Mouse (Mus musculus) CH12.LX (cell line): ENCODE data around the gene Paf1. TPM values are rescaled to one million over a fixed set of nuclear protein-coding genes. Genes with fewer than 3 reads are reported as not detected.
A peak's percentile ranks its signal among the peaks of the same experiment; 100 is the strongest.

ENCODE experiments used
- DNase-seq: peaks from one replicate; pipeline ENCODE4 v3.0.0-alpha.2; 2013; ENCODE audit errors: extremely low read depth
- H3K27ac ChIP-seq: 2 replicates; pipeline ENCODE4 v1.5.1; 2012; ENCODE audit warnings: low read depth, mild to moderate bottlenecking, control low read depth, moderate library complexity; ENCODE audit not compliant: insufficient read depth
- H3K27me3 ChIP-seq: replicated peaks from 2 replicates; pipeline ENCODE3; 2012; ENCODE audit warnings: inconsistent platforms
- H3K36me3 ChIP-seq, 2 experiments: replicated peaks in 1 of 2; 2 replicates each; pipeline versions ENCODE3 to v1.6.1; 2012; ENCODE audit warnings: inconsistent platforms in 1 of 2, low read length in 1 of 2, mild to moderate bottlenecking in 1 of 2, mixed read lengths in 1 of 2, moderate library complexity in 1 of 2; ENCODE audit not compliant: control insufficient read depth in 1 of 2, insufficient read depth in 1 of 2
- H3K4me1 ChIP-seq, 2 experiments: 2 replicates each; pipeline ENCODE4 v1.6.1; 2012; ENCODE audit warnings: inconsistent platforms in 1 of 2, moderate library complexity in 1 of 2; ENCODE audit not compliant: insufficient read depth in 2 of 2, control insufficient read depth in 1 of 2
- H3K4me2 ChIP-seq: 2 replicates; pipeline ENCODE4 v1.6.1; 2012; ENCODE audit warnings: low read depth, mild to moderate bottlenecking, control low read depth; ENCODE audit not compliant: poor library complexity, insufficient read depth, severe bottlenecking
- H3K4me3 ChIP-seq, 3 experiments: fragments of 150-350 bp in 1 of 3; sonication (generic) in 1 of 3; replicated peaks in 1 of 3; 2 replicates each; pipeline versions ENCODE3 to v1.5.1; 2011 to 2012; ENCODE audit warnings: low read depth in 2 of 3, low read length in 2 of 3, mild to moderate bottlenecking in 2 of 3, moderate library complexity in 2 of 3, control low read depth in 1 of 3, improper control_type of control experiment in 1 of 3, inconsistent platforms in 1 of 3, mixed read lengths in 1 of 3; ENCODE audit not compliant: poor library complexity in 1 of 3
- H3K79me2 ChIP-seq: replicated peaks from 2 replicates; pipeline ENCODE4 v1.6.1; 2012; ENCODE audit warnings: mild to moderate bottlenecking, moderate library complexity; ENCODE audit not compliant: control insufficient read depth, poor library complexity, insufficient read depth, severe bottlenecking; ENCODE audit errors: extremely low read depth
- H3K9ac ChIP-seq: 2 replicates; pipeline ENCODE4 v1.6.1; 2012; ENCODE audit warnings: low read depth, mild to moderate bottlenecking, control low read depth, moderate library complexity; ENCODE audit not compliant: insufficient read depth
- H3K9me3 ChIP-seq: replicated peaks from 2 replicates; pipeline ENCODE3; 2012; ENCODE audit warnings: low read length, inconsistent platforms, mixed read lengths
- BHLHE40 ChIP-seq: IDR thresholded peaks from 2 replicates; pipeline ENCODE4 v1.6.1; 2011; ENCODE audit warnings: mild to moderate bottlenecking, low read depth, low read length, improper control_type of control experiment
- CHD1 ChIP-seq: IDR thresholded peaks from 2 replicates; pipeline ENCODE4 v1.6.1; 2012; ENCODE audit warnings: low read depth, low read length, improper control_type of control experiment, inconsistent platforms
- CHD2 ChIP-seq: IDR thresholded peaks from 2 replicates; pipeline ENCODE4 v1.6.1; 2011; ENCODE audit warnings: low read length, improper control_type of control experiment
- ELF1 ChIP-seq: IDR thresholded peaks from 2 replicates; pipeline ENCODE4 v1.6.1; 2014; ENCODE audit warnings: low read depth, mild to moderate bottlenecking, inconsistent platforms, low read length, improper control_type of control experiment
- EP300 ChIP-seq: IDR thresholded peaks from 2 replicates; pipeline ENCODE4 v1.6.1; 2011; ENCODE audit warnings: low read length, improper control_type of control experiment
- JUN ChIP-seq: IDR thresholded peaks from 2 replicates; pipeline ENCODE4 v1.6.1; 2011; ENCODE audit warnings: low read depth, mild to moderate bottlenecking, low read length, improper control_type of control experiment, moderate library complexity; ENCODE audit not compliant: insufficient read depth
- JUND ChIP-seq: conservative IDR thresholded peaks from 2 replicates; pipeline ENCODE4 v1.6.1; 2011; ENCODE audit warnings: low read depth, low read length, improper control_type of control experiment
- MAFK ChIP-seq: IDR thresholded peaks from 2 replicates; pipeline ENCODE4 v1.6.1; 2011; ENCODE audit warnings: low read length, improper control_type of control experiment; ENCODE audit not compliant: insufficient replicate concordance
- MAZ ChIP-seq: IDR thresholded peaks from 2 replicates; pipeline ENCODE4 v1.6.1; 2012; ENCODE audit warnings: low read depth, mild to moderate bottlenecking, inconsistent platforms, low read length, improper control_type of control experiment, moderate library complexity
- NELFE ChIP-seq: IDR thresholded peaks from 2 replicates; pipeline ENCODE4 v1.6.1; 2011; ENCODE audit warnings: low read depth, low read length, improper control_type of control experiment
- NRF1 ChIP-seq: IDR thresholded peaks from 2 replicates; pipeline ENCODE4 v1.6.1; 2014; ENCODE audit warnings: low read depth, mild to moderate bottlenecking, inconsistent platforms, low read length, improper control_type of control experiment, moderate library complexity
- SMC3 ChIP-seq: IDR thresholded peaks from 2 replicates; pipeline ENCODE4 v1.6.1; 2011; ENCODE audit warnings: low read depth, low read length, improper control_type of control experiment
- TBP ChIP-seq: conservative IDR thresholded peaks from 2 replicates; pipeline ENCODE4 v1.6.1; 2011; ENCODE audit warnings: low read depth, low read length, improper control_type of control experiment
- USF1 ChIP-seq: IDR thresholded peaks from 2 replicates; pipeline ENCODE4 v1.6.1; 2014; ENCODE audit warnings: low read depth, mild to moderate bottlenecking, inconsistent platforms, low read length, improper control_type of control experiment
- ZC3H11A ChIP-seq: IDR thresholded peaks from 2 replicates; pipeline ENCODE4 v1.6.1; 2012; ENCODE audit warnings: low read depth, mild to moderate bottlenecking, inconsistent platforms, low read length, improper control_type of control experiment
- ZKSCAN1 ChIP-seq: IDR thresholded peaks from 2 replicates; pipeline ENCODE4 v1.6.1; 2012; ENCODE audit warnings: low read depth, inconsistent platforms, low read length, improper control_type of control experiment, borderline replicate concordance
- ZMIZ1 ChIP-seq: IDR thresholded peaks from 2 replicates; pipeline ENCODE4 v1.6.1; 2012; ENCODE audit warnings: low read depth, mild to moderate bottlenecking, inconsistent platforms, low read length, improper control_type of control experiment
- ZNF384 ChIP-seq: IDR thresholded peaks from 2 replicates; pipeline ENCODE4 v1.6.1; 2012; ENCODE audit warnings: low read depth, low read length, improper control_type of control experiment, inconsistent platforms
- dilution Hi-C: fragments of 300-500 bp; cut with MboI; formaldehyde crosslinking; loops from 2 replicates; pipeline ENCODE4 v1.14.3; 2020; ENCODE audit warnings: low sequenced_read_pairs; ENCODE audit not compliant: extremely low pct_unique_long_range_greater_than_20kb, extremely low pct_ligation_motif_present
- in situ Hi-C: fragments of 300-500 bp; cut with MboI; formaldehyde crosslinking; loops from 3 replicates; pipeline ENCODE4 v1.14.3; 2019; ENCODE audit warnings: low sequenced_read_pairs, low pct_ligation_motif_present, low pct_unique_long_range_greater_than_20kb, mixed read lengths
- polyA plus RNA-seq: library from polyadenylated mRNA; unstranded; fragments of >175 nt; gene quantifications from 2 replicates; pipeline ENCODE4 v1.2.1, GENCODE M21; 2012; ENCODE audit warnings: low read depth; ENCODE audit not compliant: insufficient read length
- total RNA-seq, 2 experiments: library from RNA; depleted of rRNA; stranded (reverse); fragments of 300-350 nt in 1 of 2; fragments of >200 nt in 1 of 2; gene quantifications; 2 replicates each; pipeline ENCODE4 v1.2.3; 2012 to 2014

Paf1 gene
- total and polyA plus RNA-seq, 3 experiments, result 42.2 to 105 (median 45.9) TPM

DNA sequence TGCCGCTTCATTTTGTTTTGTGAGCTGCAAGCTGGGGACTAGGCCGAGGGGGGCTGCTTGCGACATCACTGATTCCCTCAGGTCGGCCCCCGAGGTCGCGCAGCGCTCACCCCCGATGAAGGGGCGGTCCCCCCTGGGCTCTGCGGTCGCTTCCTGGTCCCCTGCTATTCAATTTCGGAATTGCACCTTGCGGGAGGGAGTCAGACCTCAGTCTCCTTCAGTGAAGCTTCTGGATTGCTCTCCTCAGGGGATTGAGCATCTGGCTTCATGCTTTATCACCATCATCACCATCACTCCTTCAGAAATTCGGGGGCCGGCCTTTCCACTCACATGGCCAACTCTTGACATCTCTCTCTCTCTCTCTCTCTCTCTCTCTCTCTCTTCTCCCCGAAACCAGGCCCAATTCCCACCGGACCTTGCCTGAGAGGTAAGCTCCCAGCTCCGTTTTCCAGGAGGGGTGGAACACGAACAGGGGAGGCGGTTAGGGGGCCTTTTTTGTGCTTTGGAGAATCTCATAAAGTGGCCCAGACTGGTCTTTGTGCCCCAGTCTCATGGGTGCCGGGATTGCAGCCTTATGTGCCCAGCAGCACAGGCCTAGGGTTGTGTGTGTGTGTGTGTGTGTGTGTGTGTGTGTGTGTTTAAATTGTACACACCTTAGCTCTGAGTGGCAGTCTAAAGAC is 661 bp downstream of the Paf1 start:
- Histone ChIP-seq H3K9ac (peak overlapping the region; percentile 73), H3K27me3 (no peaks in the 10 kb centered on the region), H3K36me3 (peaks cover 47 to 62% of the 10 kb centered on the region in 2 experiments), H3K27ac (peak overlapping the region; percentile 19; the same call in 1 of the 2 replicates), H3K9me3 (no peaks in the 10 kb centered on the region), H3K4me3 (peak overlapping the region; percentile 84 to 92 (median 84)), H3K79me2 (peaks cover 22% of the 10 kb centered on the region), H3K4me1 (peaks cover 0 to 11% of the 10 kb centered on the region in 2 experiments; a peak in 2 of 4 replicates), H3K4me2 (peak overlapping the region; percentile 80)
- dilution Hi-C loops, result no loop called here
- TF ChIP-seq EP300, result no peak
- no peak for TF ChIP-seq ZKSCAN1
- no peak for TF ChIP-seq CHD1
- TF ChIP-seq JUN, result no peak
- no peak for TF ChIP-seq ZMIZ1
- no peak for TF ChIP-seq CHD2
- no peak for TF ChIP-seq ELF1
- no peak for TF ChIP-seq ZNF384
- TF ChIP-seq MAZ, result no peak
- TF ChIP-seq SMC3, result no peak
- TF ChIP-seq NRF1, result no peak
- no peak for TF ChIP-seq MAFK
- no peak for TF ChIP-seq TBP
- no peak for DNase-seq
- in situ Hi-C loops, result no loop called here

DNA sequence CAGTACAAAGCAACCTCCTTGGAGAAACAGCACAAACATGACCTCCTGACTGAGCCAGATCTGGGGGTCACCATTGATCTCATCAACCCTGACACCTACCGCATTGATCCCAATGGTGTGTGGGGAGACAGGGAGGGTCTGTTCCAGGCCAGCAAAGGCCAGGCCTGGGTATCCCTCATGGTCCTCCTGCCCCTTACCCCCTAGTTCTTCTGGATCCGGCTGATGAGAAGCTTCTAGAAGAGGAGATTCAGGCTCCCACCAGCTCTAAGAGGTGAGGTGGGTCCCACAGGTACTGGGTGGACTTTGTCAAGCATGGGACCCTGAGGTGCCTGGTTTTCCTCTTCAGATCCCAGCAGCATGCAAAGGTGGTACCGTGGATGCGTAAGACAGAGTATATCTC is 2.7 kb downstream of the Paf1 start:
- Histone ChIP-seq H3K27me3 (no peaks in the 10 kb centered on the region), H3K79me2 (peaks cover 22% of the 10 kb centered on the region), H3K36me3 (peaks cover 46 to 62% of the 10 kb centered on the region in 2 experiments), H3K9me3 (no peaks in the 10 kb centered on the region), H3K4me3 (no peak overlapping the region), H3K27ac (no peak overlapping the region), H3K4me1 (peaks cover 0 to 11% of the 10 kb centered on the region in 2 experiments; a peak in 2 of 4 replicates), H3K4me2 (no peak overlapping the region), H3K9ac (no peak overlapping the region)
- in situ Hi-C loops (no loop called here), dilution Hi-C loops (no loop called here)
- no peak for DNase-seq
- TF ChIP-seq BHLHE40, result no peak
- no peak for TF ChIP-seq USF1
- TF ChIP-seq NELFE, result no peak
- no peak for TF ChIP-seq MAZ
- no peak for TF ChIP-seq TBP
- no peak for TF ChIP-seq JUND
- no peak for TF ChIP-seq ZC3H11A
- no peak for TF ChIP-seq SMC3
